Mouse (Mus musculus): ENCODE measurements around the gene Flt3. TPM values are rescaled to one million over a fixed set of nuclear protein-coding genes. Genes with fewer than 3 reads are reported as not detected.

Flt3 gene
- total RNA-seq, 1 experiment from 2014 or later, result 112 TPM

- ATAC-seq (replicated peaks; ENCODE audit: low read depth, poor library complexity, severe bottlenecking), result no peak; the same call in 1 of the 2 replicates
Observed at GRCm38 (mm10) chr5:147356260-147357055, 43.8 kb downstream of the Flt3 start.

GRCm38 (mm10) chr5:147355788-147356187 lies 44.5 kb downstream of the Flt3 start:
- no peak for ATAC-seq (replicated peaks; ENCODE audit: low read depth, poor library complexity, severe bottlenecking)

GRCm38 (mm10) chr5:147354985-147355384 lies 45.3 kb downstream of the Flt3 start:
- no peak for ATAC-seq (replicated peaks; ENCODE audit: low read depth, poor library complexity, severe bottlenecking)

GRCm38 (mm10) chr5:147354161-147354780 lies 46.0 kb downstream of the Flt3 start:
- peak; percentile 66 for ATAC-seq (replicated peaks; ENCODE audit: low read depth, poor library complexity, severe bottlenecking)

GRCm38 (mm10) chr5:147351931-147352330 lies 48.4 kb downstream of the Flt3 start:
- no peak for ATAC-seq (replicated peaks; ENCODE audit: low read depth, poor library complexity, severe bottlenecking)

GRCm38 (mm10) chr5:147345981-147346380 lies 54.3 kb downstream of the Flt3 start:
- no peak for ATAC-seq (replicated peaks; ENCODE audit: low read depth, poor library complexity, severe bottlenecking)

GRCm38 (mm10) chr5:147343904-147344303 lies 56.4 kb downstream of the Flt3 start:
- ATAC-seq (replicated peaks; ENCODE audit: low read depth, poor library complexity, severe bottlenecking), result no peak

GRCm38 (mm10) chr5:147342901-147343300 lies 57.4 kb downstream of the Flt3 start:
- no peak for ATAC-seq (replicated peaks; ENCODE audit: low read depth, poor library complexity, severe bottlenecking)

GRCm38 (mm10) chr5:147340741-147341414 lies 59.4 kb downstream of the Flt3 start:
- peak; percentile 94 for ATAC-seq (replicated peaks; ENCODE audit: low read depth, poor library complexity, severe bottlenecking)

GRCm38 (mm10) chr5:147339560-147339959 lies 60.7 kb downstream of the Flt3 start:
- ATAC-seq (replicated peaks; ENCODE audit: low read depth, poor library complexity, severe bottlenecking), result peak; percentile 54

- ATAC-seq (replicated peaks; ENCODE audit: low read depth, poor library complexity, severe bottlenecking), result no peak
Observed at GRCm38 (mm10) chr5:147338967-147339366, 61.3 kb downstream of the Flt3 start.

GRCm38 (mm10) chr5:147332711-147333110 lies 67.6 kb downstream of the Flt3 start:
- ATAC-seq (replicated peaks; ENCODE audit: low read depth, poor library complexity, severe bottlenecking), result no peak

- peak; percentile 88 for ATAC-seq (replicated peaks; ENCODE audit: low read depth, poor library complexity, severe bottlenecking)
Observed at GRCm38 (mm10) chr5:147331547-147331946, 68.7 kb downstream of the Flt3 start.

GRCm38 (mm10) chr5:147329946-147330345 lies 70.3 kb downstream of the Flt3 start:
- no peak for ATAC-seq (replicated peaks; ENCODE audit: low read depth, poor library complexity, severe bottlenecking)

- no peak for ATAC-seq (replicated peaks; ENCODE audit: low read depth, poor library complexity, severe bottlenecking)
Observed at GRCm38 (mm10) chr5:147327636-147328035, 72.7 kb downstream of the Flt3 start.

- no peak for ATAC-seq (replicated peaks; ENCODE audit: low read depth, poor library complexity, severe bottlenecking)
Observed at GRCm38 (mm10) chr5:147325931-147326330, 74.4 kb downstream of the Flt3 start.

GRCm38 (mm10) chr5:147323237-147323917 lies 76.9 kb downstream of the Flt3 start:
- peak; percentile 80 for ATAC-seq (replicated peaks; ENCODE audit: low read depth, poor library complexity, severe bottlenecking)

GRCm38 (mm10) chr5:147322183-147322582 lies 78.1 kb downstream of the Flt3 start, which contains the start of gene Urad:
Gene Urad (minus strand): TSS chr5:147322440.
- no peak for ATAC-seq (replicated peaks; ENCODE audit: low read depth, poor library complexity, severe bottlenecking)

- peak; percentile 67 for ATAC-seq (replicated peaks; ENCODE audit: low read depth, poor library complexity, severe bottlenecking)
Observed at GRCm38 (mm10) chr5:147319653-147320052, 80.6 kb downstream of the Flt3 start.

GRCm38 (mm10) chr5:147317991-147318390 lies 82.3 kb downstream of the Flt3 start:
- no peak for ATAC-seq (replicated peaks; ENCODE audit: low read depth, poor library complexity, severe bottlenecking)

All from common myeloid progenitor, adult 5-6 weeks (primary cell).